Mouse (Mus musculus) adrenal gland, adult 2 months (tissue): ENCODE measurements around the gene Tulp3. TPM values are rescaled to one million over a fixed set of nuclear protein-coding genes. Genes with fewer than 3 reads are reported as not detected.
"Not testable (repeated sequence)": the region's sequence is repeated elsewhere in the genome, so short reads cannot be mapped to it uniquely, and the experiment has no call there.

Experiments
- DNase-seq: peaks from one replicate; pipeline ENCODE4 v3.0.0; 2021
- long read RNA-seq: library from polyadenylated mRNA; stranded (forward); transcript quantifications from one replicate; pipeline ENCODE4 v2.0.0, GENCODE M21; 2021
- polyA plus RNA-seq: library from polyadenylated mRNA; depleted of rRNA; stranded (reverse); fragments of >200 nt; gene quantifications from 2 replicates; pipeline ENCODE4 v1.2.3, GENCODE M21; 2012; rRNA removed
- total RNA-seq, 2 experiments: library from RNA; stranded (reverse); gene quantifications; 2 replicates each; pipeline ENCODE4 v1.2.3; 2021

Tulp3 gene
- total RNA-seq (10 to 100 TPM; 34.9 to 42.6 TPM), polyA plus RNA-seq (20.2 and 25.7 TPM in 2 replicates)
- long read RNA-seq, partial matches to known transcripts, result 0 of 6 reads
- long read RNA-seq, other reads (novel, unspliced or antisense), result 5 of 6 reads

GRCm38 (mm10) chr6:128355726-128356416 is at the start of gene Tulp3:
Tulp3 (minus strand) TSS chr6:128355851.
- DNase-seq, result peak; percentile 98

GRCm38 (mm10) chr6:128404708-128405107 is 49.1 kb upstream of the Tulp3 start:
- DNase-seq, result no peak

GRCm38 (mm10) chr6:128399421-128400185 is 44.0 kb upstream of the Tulp3 start:
- peak; percentile 49 for DNase-seq

- DNase-seq, result no peak
These were observed 43.3 kb upstream of the Tulp3 start, which contains the start of gene Nrip2 for GRCm38 (mm10) chr6:128398996-128399395. Nrip2 (plus strand) TSS chr6:128399296.

GRCm38 (mm10) chr6:128397574-128398261 is 42.1 kb upstream of the Tulp3 start:
- DNase-seq, result peak; percentile 87

GRCm38 (mm10) chr6:128390683-128391082 is 35.0 kb upstream of the Tulp3 start:
- no peak for DNase-seq

- no peak for DNase-seq
These were observed 33.5 kb upstream of the Tulp3 start for GRCm38 (mm10) chr6:128389185-128389584.

- DNase-seq, result no peak
These were observed 29.4 kb upstream of the Tulp3 start for GRCm38 (mm10) chr6:128385026-128385425.

- no peak for DNase-seq
These were observed 28.1 kb upstream of the Tulp3 start for GRCm38 (mm10) chr6:128383752-128384151.

- DNase-seq, result no peak
These were observed 25.6 kb upstream of the Tulp3 start for GRCm38 (mm10) chr6:128381254-128381653.

GRCm38 (mm10) chr6:128380594-128381167 is 25.0 kb upstream of the Tulp3 start:
- DNase-seq, result not testable (repeated sequence)

GRCm38 (mm10) chr6:128379636-128380035 is 24.0 kb upstream of the Tulp3 start:
- DNase-seq, result no peak

- DNase-seq, result no peak
These were observed 20.9 kb upstream of the Tulp3 start for GRCm38 (mm10) chr6:128376371-128377085.

GRCm38 (mm10) chr6:128375192-128375591 is 19.5 kb upstream of the Tulp3 start, which contains the start of the genes Tex52 and Gm44596:
Tex52 (plus strand) TSS chr6:128375456.
Gm44596 (plus strand) TSS chr6:128375503.
- no peak for DNase-seq

- DNase-seq, result no peak
These were observed 14.4 kb upstream of the Tulp3 start for GRCm38 (mm10) chr6:128370040-128370439.

GRCm38 (mm10) chr6:128366466-128366865 is 10.8 kb upstream of the Tulp3 start:
- no peak for DNase-seq

GRCm38 (mm10) chr6:128364721-128365120 is 9.1 kb upstream of the Tulp3 start:
- no peak for DNase-seq

GRCm38 (mm10) chr6:128363007-128363825 is 7.6 kb upstream of the Tulp3 start:
- DNase-seq, result no peak

- peak; percentile 91 for DNase-seq
These were observed 6.8 kb upstream of the Tulp3 start, which contains the start of the genes Rhno1 and Foxm1 for GRCm38 (mm10) chr6:128362381-128363006. Rhno1 (minus strand) TSS chr6:128362911. Foxm1 (plus strand) TSS chr6:128362967.

- DNase-seq, result no peak
These were observed 6.2 kb upstream of the Tulp3 start for GRCm38 (mm10) chr6:128361901-128362300.
